Mouse (Mus musculus): ENCODE measurements at regions not wholly inside any gene's neighbourhood (a gene's known extent, or its start where the extent isn't known, plus 50 kb on each side); places are given as distances from the start of the nearest gene placed in this dataset.

- DNase-seq = no peak
- intact Hi-C loops (cut with DNase I; ENCODE audit: low total_unique reads) = no loop called here
Measured at GRCm38 (mm10) chr2:61136926-61137325, 173.9 kb upstream of the Rbms1 start.

- intact Hi-C loops (cut with DNase I; ENCODE audit: low total_unique reads) = no loop called here
- DNase-seq = no peak
Measured at GRCm38 (mm10) chr2:61123046-61123806, 160.2 kb upstream of the Rbms1 start.

- intact Hi-C loops (cut with DNase I; ENCODE audit: low total_unique reads) = no loop called here
- no peak for DNase-seq
Measured at GRCm38 (mm10) chr2:61121281-61121680, 158.3 kb upstream of the Rbms1 start.

- no peak for DNase-seq
- intact Hi-C loops (cut with DNase I; ENCODE audit: low total_unique reads) = no loop called here
Measured at GRCm38 (mm10) chr2:61114620-61115019, 151.6 kb upstream of the Rbms1 start.

- no peak for DNase-seq
- intact Hi-C loops (cut with DNase I; ENCODE audit: low total_unique reads) = no loop called here
Measured at GRCm38 (mm10) chr2:61113916-61114315, 150.9 kb upstream of the Rbms1 start.

GRCm38 (mm10) chr2:61110591-61110990 is 147.6 kb upstream of the Rbms1 start:
- intact Hi-C loops (cut with DNase I; ENCODE audit: low total_unique reads) = no loop called here
- DNase-seq = no peak

GRCm38 (mm10) chr2:61109564-61109963 is 146.6 kb upstream of the Rbms1 start:
- no peak for DNase-seq

GRCm38 (mm10) chr2:61105169-61105568 is 142.2 kb upstream of the Rbms1 start:
- DNase-seq = no peak
- intact Hi-C loops (cut with DNase I; ENCODE audit: low total_unique reads) = no loop called here

More at GRCm38 (mm10) chr2:61109564-61109963, 146.6 kb upstream of the Rbms1 start:
- intact Hi-C loops (cut with DNase I; ENCODE audit: low total_unique reads) = no loop called here

GRCm38 (mm10) chr2:61100854-61101253 is 137.9 kb upstream of the Rbms1 start:
- DNase-seq = no peak
- intact Hi-C loops (cut with DNase I; ENCODE audit: low total_unique reads) = no loop called here

GRCm38 (mm10) chr2:61088501-61088900 is 125.5 kb upstream of the Rbms1 start:
- intact Hi-C loops (cut with DNase I; ENCODE audit: low total_unique reads) = no loop called here

GRCm38 (mm10) chr2:61084835-61085234 is 121.8 kb upstream of the Rbms1 start:
- no peak for DNase-seq
- intact Hi-C loops (cut with DNase I; ENCODE audit: low total_unique reads) = no loop called here

More at GRCm38 (mm10) chr2:61088501-61088900, 125.5 kb upstream of the Rbms1 start:
- no peak for DNase-seq

- DNase-seq = no peak
- intact Hi-C loops (cut with DNase I; ENCODE audit: low total_unique reads) = no loop called here
Measured at GRCm38 (mm10) chr2:61083100-61083499, 120.1 kb upstream of the Rbms1 start.

- no peak for DNase-seq
- intact Hi-C loops (cut with DNase I; ENCODE audit: low total_unique reads) = no loop called here
Measured at GRCm38 (mm10) chr2:61082640-61083039, 119.6 kb upstream of the Rbms1 start.

GRCm38 (mm10) chr2:61080006-61080405 is 117.0 kb upstream of the Rbms1 start:
- intact Hi-C loops (cut with DNase I; ENCODE audit: low total_unique reads) = no loop called here
- no peak for DNase-seq

GRCm38 (mm10) chr2:61071025-61071424 is 108.0 kb upstream of the Rbms1 start:
- intact Hi-C loops (cut with DNase I; ENCODE audit: low total_unique reads) = no loop called here
- DNase-seq = no peak

GRCm38 (mm10) chr2:61067877-61068276 is 104.9 kb upstream of the Rbms1 start:
- intact Hi-C loops (cut with DNase I; ENCODE audit: low total_unique reads) = no loop called here
- no peak for DNase-seq

GRCm38 (mm10) chr2:61062125-61062524 is 99.1 kb upstream of the Rbms1 start:
- DNase-seq = peak; percentile 31
- intact Hi-C loops (cut with DNase I; ENCODE audit: low total_unique reads) = no loop called here

GRCm38 (mm10) chr2:61060906-61061305 is 97.9 kb upstream of the Rbms1 start:
- DNase-seq = no peak
- intact Hi-C loops (cut with DNase I; ENCODE audit: low total_unique reads) = no loop called here

- intact Hi-C loops (cut with DNase I; ENCODE audit: low total_unique reads) = no loop called here
- peak; percentile 8 for DNase-seq
Measured at GRCm38 (mm10) chr2:61058545-61059235, 95.7 kb upstream of the Rbms1 start.

GRCm38 (mm10) chr2:61052296-61052695 is 89.3 kb upstream of the Rbms1 start:
- DNase-seq = no peak
- intact Hi-C loops (cut with DNase I; ENCODE audit: low total_unique reads) = no loop called here

GRCm38 (mm10) chr2:61051808-61052207 is 88.8 kb upstream of the Rbms1 start:
- intact Hi-C loops (cut with DNase I; ENCODE audit: low total_unique reads) = no loop called here

More at GRCm38 (mm10) chr2:61051808-61052207, 88.8 kb upstream of the Rbms1 start:
- no peak for DNase-seq
